Mouse (Mus musculus) G1E (cell line): ENCODE results near the gene Gm8909.
"Not testable (repeated sequence)": the region's sequence is repeated elsewhere in the genome, so short reads cannot be mapped to it uniquely, and the experiment has no call there.

Experiments
- CTCF ChIP-seq: IDR thresholded peaks from 2 replicates; pipeline ENCODE4 v1.5.1; 2012; ENCODE audit warnings: low read depth, low read length, inconsistent platforms, mixed read lengths
- GATA1 ChIP-seq: IDR thresholded peaks from 2 replicates; pipeline ENCODE4 v1.6.1; 2012; ENCODE audit warnings: borderline replicate concordance, low read length, inconsistent platforms, mixed read lengths

GRCm38 (mm10) chr17:36145861-36146156 lies 22.5 kb downstream of the Gm8909 start:
- not testable (repeated sequence) for TF ChIP-seq CTCF, GATA1
